Mouse (Mus musculus): ENCODE data around the gene Lyl1. TPM values are rescaled to one million over a fixed set of nuclear protein-coding genes. Genes with fewer than 3 reads are reported as not detected.
A peak's percentile ranks its signal among the peaks of the same experiment; 100 is the strongest.

Lyl1 gene
- polyA plus RNA-seq, 1 experiment from 2014 or later, result 12.5 TPM

DNA sequence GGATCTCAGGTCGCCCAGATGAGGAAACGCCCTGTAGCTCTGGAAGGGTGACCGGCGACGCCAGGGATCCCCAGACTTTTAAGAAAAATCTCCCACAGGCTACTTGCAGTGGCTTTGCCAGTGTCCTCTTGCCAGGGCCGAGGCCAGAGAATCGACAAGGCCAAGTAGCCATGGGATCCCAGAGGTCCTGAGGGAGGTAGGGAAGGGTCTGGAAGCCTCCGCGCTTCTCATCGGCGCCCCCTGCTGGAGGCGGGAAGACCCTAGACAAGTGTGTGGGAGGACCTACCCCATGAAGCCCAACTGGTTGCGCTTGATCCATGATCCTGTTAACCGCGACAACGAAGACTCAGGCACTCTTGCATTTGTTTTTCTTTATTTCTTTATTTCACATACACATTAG lies 3.1 kb downstream of the Lyl1 start:
- TF ChIP-seq CTCF (IDR thresholded peaks at IDR 0.05; ENCODE audit: low read depth), result peak; percentile 87
- WGBS, result 11% methylated on average over 16 of the region's 16 CpGs

DNA sequence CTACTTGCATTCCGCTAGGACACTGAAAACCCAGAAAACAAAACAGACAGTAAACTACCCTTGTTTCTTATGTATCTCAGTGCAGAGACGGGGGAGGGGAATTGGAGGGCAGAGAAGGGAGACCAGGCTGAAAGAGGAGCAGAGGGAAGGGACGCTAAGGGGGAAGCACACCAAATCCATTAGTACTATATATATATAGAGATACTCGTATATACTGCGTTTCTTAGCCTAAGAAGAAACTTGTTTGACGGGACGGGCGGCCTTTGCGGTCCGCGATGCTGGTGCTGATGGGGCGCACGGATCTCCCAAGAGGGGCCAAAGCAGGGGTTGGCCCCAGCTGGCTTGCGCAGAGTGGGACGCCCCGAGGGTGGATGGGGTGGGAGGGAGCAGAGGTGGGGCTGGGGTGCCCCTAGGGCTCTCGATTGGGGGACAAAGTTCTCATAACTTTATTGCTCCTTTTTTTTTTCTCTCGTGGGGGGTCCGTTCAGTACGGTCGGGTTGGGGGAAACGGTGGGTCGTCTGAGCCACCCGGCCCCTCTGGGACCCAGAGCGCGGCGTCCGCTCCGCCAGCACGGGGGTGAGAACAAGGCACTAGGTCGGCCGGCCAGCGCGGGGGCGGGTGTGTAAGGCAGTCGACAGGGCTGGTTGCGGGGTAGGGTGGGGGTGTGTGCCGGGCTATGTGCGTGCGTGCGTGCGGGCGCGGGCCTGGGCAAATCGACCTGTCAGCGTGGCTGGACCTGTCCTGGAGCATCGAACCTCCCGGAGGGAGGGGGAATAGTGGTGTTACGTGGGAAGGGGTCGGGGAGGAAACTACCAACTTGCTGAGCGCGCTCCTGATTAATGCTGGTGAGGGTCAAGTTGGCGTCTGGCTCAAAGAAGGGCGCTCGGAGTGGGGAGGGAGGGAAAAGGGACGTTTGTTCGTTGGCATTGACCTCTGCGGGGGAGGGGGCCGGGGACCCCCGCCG lies 3.9 kb downstream of the Lyl1 start:
- WGBS, result 5% methylated on average over 58 of the region's 61 CpGs
- TF ChIP-seq CTCF (IDR thresholded peaks at IDR 0.05; ENCODE audit: low read depth), result no peak
- Histone ChIP-seq H3K27ac (ENCODE audit: low read depth) (peak overlapping the region; percentile 60), H3K4me1 (ENCODE audit: insufficient read depth) (peaks cover 26% of the 10 kb centered on the region), H3K4me2 (peak overlapping the region; percentile 60), H3K27me3 (ENCODE audit: insufficient read depth, low read length) (peaks cover 55% of the 10 kb centered on the region), H3K36me3 (ENCODE audit: insufficient read depth) (peaks cover 28% of the 10 kb centered on the region), H3K9ac (peak overlapping the region; percentile 42), H3K9me3 (ENCODE audit: low read depth, low read length) (no peaks in the 10 kb centered on the region), H3K4me3 (ENCODE audit: low read depth, low read length) (peak overlapping the region; percentile 39)
- ATAC-seq (ENCODE audit: insufficient read depth) (no peak), DNase-seq (peak; percentile 57)

More for the DNA sequence above, 3.1 kb downstream of the Lyl1 start:
- peaks cover 55% of the 10 kb centered on the region for H3K27me3 ChIP-seq (ENCODE audit: insufficient read depth, low read length)
- no peaks in the 10 kb centered on the region for H3K9me3 ChIP-seq (ENCODE audit: low read depth, low read length)
- peaks cover 26% of the 10 kb centered on the region for H3K4me1 ChIP-seq (ENCODE audit: insufficient read depth)
- ATAC-seq (ENCODE audit: insufficient read depth), result no peak
- H3K36me3 ChIP-seq (ENCODE audit: insufficient read depth), result peaks cover 32% of the 10 kb centered on the region
- DNase-seq, result peak; percentile 89
- H3K4me3 ChIP-seq (ENCODE audit: low read depth, low read length), result peak overlapping the region; percentile 39
- H3K4me2 ChIP-seq, result peak overlapping the region; percentile 60
- H3K27ac ChIP-seq (ENCODE audit: low read depth), result peak overlapping the region; percentile 63
- peak overlapping the region; percentile 11; the same call in 1 of the 2 replicates for H3K9ac ChIP-seq

GRCm38 (mm10) chr8:84705960-84706359 lies 4.7 kb downstream of the Lyl1 start:
- peak; percentile 12 for DNase-seq
- no peak overlapping the region for H3K27ac ChIP-seq (ENCODE audit: low read depth)
- no peaks in the 10 kb centered on the region for H3K9me3 ChIP-seq (ENCODE audit: low read depth, low read length)
- 19% methylated on average over 12 of the region's 12 CpGs for WGBS
- H3K4me3 ChIP-seq (ENCODE audit: low read depth, low read length), result peak overlapping the region; percentile 39
- H3K9ac ChIP-seq, result peak overlapping the region; percentile 42
- TF ChIP-seq CTCF (IDR thresholded peaks at IDR 0.05; ENCODE audit: low read depth), result no peak
- no peak for ATAC-seq (ENCODE audit: insufficient read depth)
- peaks cover 55% of the 10 kb centered on the region for H3K27me3 ChIP-seq (ENCODE audit: insufficient read depth, low read length)
- peak overlapping the region; percentile 60 for H3K4me2 ChIP-seq
- peaks cover 31% of the 10 kb centered on the region for H3K36me3 ChIP-seq (ENCODE audit: insufficient read depth)
- peaks cover 29% of the 10 kb centered on the region for H3K4me1 ChIP-seq (ENCODE audit: insufficient read depth)

- Histone ChIP-seq H3K4me3 (ENCODE audit: low read depth, low read length) (peak overlapping the region; percentile 30), H3K27ac (ENCODE audit: low read depth) (peak overlapping the region; percentile 59), H3K27me3 (ENCODE audit: insufficient read depth, low read length) (peaks cover 55% of the 10 kb centered on the region), H3K4me1 (ENCODE audit: insufficient read depth) (peaks cover 34% of the 10 kb centered on the region), H3K36me3 (ENCODE audit: insufficient read depth) (peaks cover 34% of the 10 kb centered on the region), H3K4me2 (peak overlapping the region; percentile 60), H3K9me3 (ENCODE audit: low read depth, low read length) (no peaks in the 10 kb centered on the region), H3K9ac (peak overlapping the region; percentile 45)
- WGBS, result 12% methylated on average over 43 of the region's 45 CpGs
- TF ChIP-seq CTCF (IDR thresholded peaks at IDR 0.05; ENCODE audit: low read depth), result no peak
- DNase-seq (peak; percentile 46), ATAC-seq (ENCODE audit: insufficient read depth) (no peak)
Measured at GRCm38 (mm10) chr8:84706610-84707266, 5.5 kb downstream of the Lyl1 start.

DNA sequence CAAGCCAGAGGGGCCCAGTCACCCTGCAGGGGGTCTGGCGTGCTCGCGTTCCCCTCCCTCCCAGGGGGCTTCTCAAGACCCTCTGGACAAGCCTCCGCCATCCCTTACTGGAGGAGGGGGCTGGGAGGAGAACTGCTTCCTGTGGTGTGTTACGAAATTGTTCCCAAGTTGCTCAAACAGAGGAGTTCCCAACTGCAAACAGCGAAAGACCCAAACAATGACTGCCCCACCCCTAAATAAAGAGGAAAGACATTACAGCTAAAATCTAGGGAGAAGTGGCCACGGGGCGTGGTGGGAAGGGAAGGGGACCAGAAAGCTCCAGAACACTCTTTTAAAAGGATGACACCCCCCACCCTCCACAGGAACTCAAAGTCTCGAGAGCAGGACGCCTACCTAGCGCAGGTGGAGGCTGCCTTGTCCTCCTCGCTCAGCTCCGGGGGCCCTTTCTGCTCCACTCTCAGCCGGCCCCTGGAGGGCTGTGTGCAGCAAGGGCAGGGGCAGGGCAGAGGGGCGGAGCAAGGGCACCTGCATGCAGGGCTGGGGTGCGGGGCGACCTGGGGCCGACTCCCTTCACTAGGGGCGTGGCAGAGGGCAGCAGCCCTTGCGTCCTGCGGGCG lies 6.1 kb downstream of the Lyl1 start:
- peak; percentile 67 for DNase-seq

DNA sequence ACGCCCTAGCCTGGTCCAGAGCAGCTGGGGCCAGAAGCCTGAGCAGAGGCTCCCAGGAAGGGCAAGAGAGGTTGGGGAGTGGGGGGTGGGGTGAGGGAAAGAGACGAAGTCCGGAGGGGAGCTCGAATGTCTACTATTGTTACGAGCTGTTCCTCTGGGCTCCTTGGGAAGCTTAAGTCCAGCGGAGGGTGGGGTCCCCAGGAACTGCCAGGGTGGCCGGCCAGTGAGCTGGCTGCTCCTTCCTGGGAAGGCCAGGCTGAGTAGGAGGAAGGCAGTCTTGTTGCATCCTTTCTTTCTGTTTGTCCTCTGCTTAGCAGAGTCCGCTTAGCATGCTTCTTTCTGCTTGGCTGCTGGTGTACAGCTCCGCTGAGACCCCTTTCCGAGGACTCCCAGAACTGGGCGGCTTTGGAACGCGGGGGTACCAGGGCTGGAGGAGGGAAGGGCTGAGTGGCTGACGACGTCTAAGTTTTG lies 6.8 kb downstream of the Lyl1 start:
- Histone ChIP-seq H3K36me3 (ENCODE audit: insufficient read depth) (peaks cover 34% of the 10 kb centered on the region), H3K9me3 (ENCODE audit: low read depth, low read length) (no peaks in the 10 kb centered on the region), H3K9ac (0 out of 2 replicates have a peak overlapping the region, but pooled peaks have one; percentile 45), H3K4me2 (peak overlapping the region; percentile 60), H3K27ac (ENCODE audit: low read depth) (peak overlapping the region; percentile 59), H3K4me3 (ENCODE audit: low read depth, low read length) (peak overlapping the region; percentile 30), H3K27me3 (ENCODE audit: insufficient read depth, low read length) (peaks cover 49% of the 10 kb centered on the region), H3K4me1 (ENCODE audit: insufficient read depth) (peaks cover 40% of the 10 kb centered on the region)
- WGBS, result 30% methylated on average over 15 of the region's 15 CpGs
- ATAC-seq (ENCODE audit: insufficient read depth) (no peak), DNase-seq (peak; percentile 4)
- TF ChIP-seq CTCF (IDR thresholded peaks at IDR 0.05; ENCODE audit: low read depth), result no peak

More for the DNA sequence above, 6.1 kb downstream of the Lyl1 start:
- no peaks in the 10 kb centered on the region for H3K9me3 ChIP-seq (ENCODE audit: low read depth, low read length)
- H3K36me3 ChIP-seq (ENCODE audit: insufficient read depth), result peaks cover 34% of the 10 kb centered on the region
- WGBS, result 23% methylated on average over 22 of the region's 22 CpGs
- no peak for TF ChIP-seq CTCF (IDR thresholded peaks at IDR 0.05; ENCODE audit: low read depth)
- peak overlapping the region; percentile 60 for H3K4me2 ChIP-seq
- ATAC-seq (ENCODE audit: insufficient read depth), result no peak
- H3K27ac ChIP-seq (ENCODE audit: low read depth), result peak overlapping the region; percentile 59
- peaks cover 37% of the 10 kb centered on the region for H3K4me1 ChIP-seq (ENCODE audit: insufficient read depth)
- peaks cover 51% of the 10 kb centered on the region for H3K27me3 ChIP-seq (ENCODE audit: insufficient read depth, low read length)
- peak overlapping the region; percentile 30 for H3K4me3 ChIP-seq (ENCODE audit: low read depth, low read length)
- peak overlapping the region; percentile 45 for H3K9ac ChIP-seq
